Mouse (Mus musculus) neural tube, embryonic 13.5 days (tissue): ENCODE measurements around the gene Krtap4-9. TPM values are rescaled to one million over a fixed set of nuclear protein-coding genes. Genes with fewer than 3 reads are reported as not detected.
"Not testable (repeated sequence)": the region's sequence is repeated elsewhere in the genome, so short reads cannot be mapped to it uniquely, and the experiment has no call there.

Experiments used
- ATAC-seq: fragments of 200-750 bp; cut with Nextera tagmentation; 2 replicates; pipeline ENCODE4 v1.8.0; 2017; ENCODE audit warnings: low read depth, mild to moderate bottlenecking, moderate TSS enrichment, moderate library complexity
- H3K27ac ChIP-seq: fragments of 300-500 bp; sonication (generic); replicated peaks from 2 replicates; pipeline ENCODE4 v1.5.1; 2015; ENCODE audit warnings: moderate library complexity, mild to moderate bottlenecking, inconsistent platforms
- H3K27me3 ChIP-seq: fragments of 300-500 bp; sonication (generic); 2 replicates; pipeline ENCODE4 v1.6.1; 2015; ENCODE audit warnings: mild to moderate bottlenecking, inconsistent platforms
- H3K36me3 ChIP-seq: fragments of 300-500 bp; sonication (generic); 2 replicates; pipeline ENCODE4 v1.6.1; 2015; ENCODE audit warnings: mild to moderate bottlenecking, inconsistent platforms
- H3K4me1 ChIP-seq: fragments of 300-500 bp; sonication (generic); replicated peaks from 2 replicates; pipeline ENCODE4 v1.6.1; 2015; ENCODE audit warnings: inconsistent platforms
- H3K4me2 ChIP-seq: fragments of 300-500 bp; sonication (generic); 2 replicates; pipeline ENCODE4 v1.6.1; 2015; ENCODE audit warnings: inconsistent platforms, mild to moderate bottlenecking, moderate library complexity
- H3K4me3 ChIP-seq: fragments of 300-500 bp; sonication (generic); 2 replicates; pipeline ENCODE4 v1.5.1; 2015; ENCODE audit warnings: mild to moderate bottlenecking, inconsistent platforms
- H3K9ac ChIP-seq: fragments of 300-500 bp; sonication (generic); 2 replicates; pipeline ENCODE4 v1.6.1; 2015; ENCODE audit warnings: moderate library complexity, mild to moderate bottlenecking, inconsistent platforms
- H3K9me3 ChIP-seq: fragments of 300-500 bp; sonication (generic); 2 replicates; pipeline ENCODE4 v1.6.1; 2016; ENCODE audit warnings: inconsistent platforms
- WGBS: fragments of 180-500 bp; shearing (Covaris S2); methylation state at CpG from one replicate; pipeline ENCODE4 v1.1.7; 2015; 5-methylcytosine and 5-hydroxymethylcytosine counted together
- polyA plus RNA-seq: library from polyadenylated mRNA; unstranded; fragments of >200 nt; fragmentation: Nextera tagmentation; extraction: Ambion mirVana; gene quantifications from 2 replicates; pipeline ENCODE4 v1.2.1, GENCODE M21; 2015

The Krtap4-9 gene
- polyA plus RNA-seq = not detected in 2 replicates

GRCm38 (mm10) chr11:99784900-99785299 is at the start of gene Krtap4-9:
Gene Krtap4-9 (plus strand): TSS chr11:99785200.
- ATAC-seq, H3K27me3 ChIP-seq, H3K4me1 ChIP-seq, H3K9ac ChIP-seq, H3K9me3 ChIP-seq, H3K27ac ChIP-seq, H3K36me3 ChIP-seq, H3K4me3 ChIP-seq, H3K4me2 ChIP-seq: not testable (repeated sequence)

- Histone ChIP-seq H3K9me3 (no peaks in the 10 kb centered on the region), H3K4me2 (no peak overlapping the region), H3K4me3 (no peak overlapping the region), H3K27ac (no peak overlapping the region), H3K27me3 (no peaks in the 10 kb centered on the region), H3K9ac (no peak overlapping the region), H3K4me1 (no peaks in the 10 kb centered on the region), H3K36me3 (no peaks in the 10 kb centered on the region)
- ATAC-seq = no peak
- WGBS = 86% methylated on average over 3 of the region's 3 CpGs
Observed at GRCm38 (mm10) chr11:99743985-99744384, 41.0 kb upstream of the Krtap4-9 start.

DNA sequence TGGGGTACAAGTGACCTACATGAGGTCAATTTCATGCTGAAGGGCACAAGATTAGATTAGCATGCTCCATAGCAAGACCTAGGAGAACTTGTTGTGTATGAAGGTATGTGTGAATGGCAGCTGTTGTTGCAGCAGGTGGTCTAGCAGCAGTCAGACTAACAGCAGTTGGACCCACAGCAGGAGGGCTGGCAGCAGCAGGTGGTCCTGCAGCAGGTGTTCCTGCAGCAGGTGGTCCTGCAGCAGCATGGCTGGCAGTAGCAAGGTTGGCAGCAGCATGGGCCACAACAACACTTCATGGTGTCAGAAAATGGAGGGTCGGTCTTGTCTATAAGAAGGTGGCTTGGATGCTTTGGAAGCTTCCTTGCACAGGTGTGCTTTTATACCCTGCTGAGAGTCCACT is 26.1 kb upstream of the Krtap4-9 start:
- Histone ChIP-seq H3K36me3 (no peaks in the 10 kb centered on the region), H3K27ac (no peak overlapping the region), H3K27me3 (no peaks in the 10 kb centered on the region), H3K4me2 (no peak overlapping the region), H3K4me3 (no peak overlapping the region), H3K4me1 (no peaks in the 10 kb centered on the region), H3K9ac (no peak overlapping the region), H3K9me3 (no peaks in the 10 kb centered on the region)
- ATAC-seq = no peak
- WGBS = 92% methylated on average over 1 of the region's 1 CpGs

- no peak overlapping the region for H3K4me2 ChIP-seq
- WGBS = 83% methylated on average over 2 of the region's 2 CpGs
- H3K4me1 ChIP-seq = no peaks in the 10 kb centered on the region
- no peaks in the 10 kb centered on the region for H3K9me3 ChIP-seq
- no peak overlapping the region for H3K4me3 ChIP-seq
- H3K36me3 ChIP-seq = no peaks in the 10 kb centered on the region
- no peak overlapping the region for H3K9ac ChIP-seq
- no peak overlapping the region for H3K27ac ChIP-seq
- H3K27me3 ChIP-seq = no peaks in the 10 kb centered on the region
- no peak for ATAC-seq
Observed at GRCm38 (mm10) chr11:99768410-99768809, 16.6 kb upstream of the Krtap4-9 start.

GRCm38 (mm10) chr11:99772813-99773212 is 12.2 kb upstream of the Krtap4-9 start, which contains the start of gene Gm11595:
Gene Gm11595 (minus strand): TSS chr11:99772913.
- not testable (repeated sequence) for H3K4me3 ChIP-seq, H3K9ac ChIP-seq, H3K27ac ChIP-seq, H3K4me1 ChIP-seq, H3K36me3 ChIP-seq, ATAC-seq, H3K27me3 ChIP-seq, H3K4me2 ChIP-seq, H3K9me3 ChIP-seq

DNA sequence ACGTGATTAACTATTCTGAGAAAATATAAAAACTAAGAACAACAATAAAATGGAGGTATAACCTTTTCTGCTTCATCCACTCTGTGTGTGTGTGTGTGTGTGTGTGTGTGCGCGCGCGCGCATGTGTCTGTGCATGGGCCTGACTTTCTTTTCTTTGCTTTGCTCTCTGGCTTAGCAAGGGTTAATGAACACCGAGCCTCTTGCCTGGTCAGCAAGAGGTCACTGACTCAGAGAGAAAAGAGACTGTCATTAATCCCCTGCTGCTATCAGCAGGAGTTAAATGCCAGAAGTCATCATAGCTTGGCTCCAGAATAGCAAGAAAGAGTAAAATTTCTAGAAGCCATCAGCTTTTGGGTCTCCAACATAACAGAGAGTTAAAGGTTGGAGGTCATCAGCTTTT is 6.6 kb upstream of the Krtap4-9 start:
- Histone ChIP-seq H3K4me2 (no peak overlapping the region), H3K9ac (no peak overlapping the region), H3K9me3 (no peaks in the 10 kb centered on the region), H3K36me3 (no peaks in the 10 kb centered on the region), H3K27me3 (no peaks in the 10 kb centered on the region), H3K4me1 (peaks cover 4% of the 10 kb centered on the region; the same call in 1 of the 2 replicates), H3K27ac (no peak overlapping the region), H3K4me3 (no peak overlapping the region)
- 26% methylated on average over 7 of the region's 7 CpGs for WGBS
- no peak for ATAC-seq

DNA sequence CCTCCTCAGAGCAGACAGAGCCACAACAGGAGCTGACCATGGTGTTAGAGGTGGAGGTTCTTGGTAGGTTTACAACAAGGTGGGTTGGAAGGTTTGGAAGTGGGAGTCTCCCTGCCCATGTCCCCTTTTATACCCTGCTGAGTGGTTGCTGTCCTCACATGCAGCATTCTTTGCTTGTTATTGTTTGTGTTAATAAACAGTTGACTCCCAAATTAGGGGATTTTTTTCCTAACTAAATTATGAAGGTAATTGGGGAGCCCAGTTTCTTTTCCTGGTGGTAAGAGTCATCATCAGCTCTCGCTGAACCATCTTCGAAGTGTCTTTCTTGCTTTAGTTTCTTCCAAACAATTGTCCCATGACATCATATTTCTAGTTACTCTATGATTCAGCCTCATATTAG is 4.4 kb upstream of the Krtap4-9 start, which contains the start of gene Krtap4-8:
Gene Krtap4-8 (minus strand): TSS at position 101 of the 400 bp plus-strand sequence.
- Histone ChIP-seq H3K27me3 (no peaks in the 10 kb centered on the region), H3K9ac (no peak within 1 kb of the TSS), H3K4me1 (peaks cover 4% of the 10 kb centered on the region; the same call in 1 of the 2 replicates), H3K4me3 (no peak within 1 kb of the TSS), H3K36me3 (no peaks in the 10 kb centered on the region), H3K9me3 (no peaks in the 10 kb centered on the region), H3K27ac (no peak within 1 kb of the TSS), H3K4me2 (no peak within 1 kb of the TSS)
- ATAC-seq = no peak
- WGBS = 93% methylated on average over 2 of the region's 2 CpGs

DNA sequence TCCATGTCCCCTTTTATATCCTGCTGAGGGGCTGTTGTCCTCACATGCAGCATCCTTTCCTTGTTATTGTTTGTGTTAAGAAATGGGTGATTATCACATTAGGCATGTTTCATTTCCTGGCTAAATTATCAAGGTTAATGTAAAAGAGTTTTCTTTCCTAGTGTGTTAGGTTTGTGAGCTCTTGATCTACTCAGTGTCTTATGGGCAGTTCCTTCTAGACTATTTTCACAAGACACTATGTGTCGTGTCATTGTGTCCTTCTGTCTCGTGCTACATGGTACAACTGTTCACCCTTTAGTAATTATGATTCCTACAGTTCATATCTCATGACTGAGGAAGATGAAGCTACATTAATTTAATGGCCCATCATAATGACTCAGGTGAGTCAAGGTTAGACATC is 8.4 kb downstream of the Krtap4-9 start, which contains the start of gene Gm11596:
Gene Gm11596 (minus strand): TSS at position 101 of the 400 bp plus-strand sequence.
- H3K36me3 ChIP-seq = no peaks in the 10 kb centered on the region
- no peaks in the 10 kb centered on the region for H3K27me3 ChIP-seq
- no peak within 1 kb of the TSS for H3K27ac ChIP-seq
- H3K4me2 ChIP-seq = no peak within 1 kb of the TSS
- 87% methylated on average over 2 of the region's 2 CpGs for WGBS
- H3K9ac ChIP-seq = no peak within 1 kb of the TSS
- no peak for ATAC-seq
- H3K4me1 ChIP-seq = no peaks in the 10 kb centered on the region
- no peak within 1 kb of the TSS for H3K4me3 ChIP-seq
- H3K9me3 ChIP-seq = no peaks in the 10 kb centered on the region

DNA sequence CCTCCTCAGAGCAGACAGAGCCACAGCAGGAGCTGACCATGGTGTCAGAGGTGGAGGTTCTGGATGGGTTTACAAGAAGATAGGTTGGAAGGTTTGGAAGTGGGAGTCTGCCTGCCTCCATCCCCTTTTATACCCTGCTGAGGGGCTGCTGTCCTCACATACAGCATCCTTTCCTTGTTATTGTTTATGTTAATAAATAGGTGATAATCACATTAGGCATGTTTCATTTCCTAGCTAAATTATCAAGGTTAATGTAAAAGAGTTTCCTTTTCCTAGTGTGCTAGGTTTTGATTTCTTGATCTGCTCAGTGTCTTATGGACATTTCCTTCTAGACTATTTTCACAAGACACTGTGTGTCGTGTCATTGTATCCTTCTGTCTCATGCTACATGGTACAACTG is 13.8 kb downstream of the Krtap4-9 start, which contains the start of gene Gm11569:
Gene Gm11569 (minus strand): TSS at position 101 of the 400 bp plus-strand sequence.
- not testable (repeated sequence) for H3K9me3 ChIP-seq, H3K27me3 ChIP-seq, ATAC-seq, H3K27ac ChIP-seq, H3K9ac ChIP-seq, H3K4me3 ChIP-seq, H3K36me3 ChIP-seq, H3K4me2 ChIP-seq, H3K4me1 ChIP-seq
- no CpG with 5 or more reads among the region's 1 CpGs for WGBS

- H3K9ac ChIP-seq, H3K9me3 ChIP-seq, H3K4me3 ChIP-seq, H3K27me3 ChIP-seq, H3K27ac ChIP-seq, ATAC-seq, H3K4me1 ChIP-seq, H3K36me3 ChIP-seq, H3K4me2 ChIP-seq: not testable (repeated sequence)
- WGBS = no CpG with 5 or more reads among the region's 1 CpGs
Observed at GRCm38 (mm10) chr11:99804346-99804745, 19.3 kb downstream of the Krtap4-9 start, which contains the start of gene Gm11554. Gene Gm11554 (minus strand): TSS chr11:99804446.

GRCm38 (mm10) chr11:99809792-99810191 is 24.8 kb downstream of the Krtap4-9 start, which contains the start of gene Krtap4-13:
Gene Krtap4-13 (minus strand): TSS chr11:99809892.
- ATAC-seq = not testable (repeated sequence)

GRCm38 (mm10) chr11:99815566-99815965 is 30.6 kb downstream of the Krtap4-9 start, which contains the start of gene Gm11564:
Gene Gm11564 (minus strand): TSS chr11:99815666.
- H3K9me3 ChIP-seq, H3K9ac ChIP-seq, H3K4me2 ChIP-seq, ATAC-seq, H3K36me3 ChIP-seq, H3K4me3 ChIP-seq, H3K4me1 ChIP-seq, H3K27ac ChIP-seq, H3K27me3 ChIP-seq: not testable (repeated sequence)
- WGBS = 89% methylated on average over 2 of the region's 2 CpGs

More at GRCm38 (mm10) chr11:99809792-99810191, 24.8 kb downstream of the Krtap4-9 start, which contains the start of gene Krtap4-13:
- not testable (repeated sequence) for H3K4me1 ChIP-seq, H3K36me3 ChIP-seq, H3K27me3 ChIP-seq, H3K9me3 ChIP-seq, H3K4me2 ChIP-seq, H3K27ac ChIP-seq, H3K9ac ChIP-seq, H3K4me3 ChIP-seq
